Mouse (Mus musculus): ENCODE data around the gene Spata22.

GRCm38 (mm10) chr11:73283926-73284325 lies 45.6 kb upstream of the Spata22 start:
- TF ChIP-seq POLR2A (IDR thresholded peaks at IDR 0.05; ENCODE audit: borderline replicate concordance, extremely low read depth, low read depth, low read length), result no peak
- TF ChIP-seq CTCF (IDR thresholded peaks at IDR 0.05; ENCODE audit: insufficient read depth, low read length), result no peak

Measured in lung, adult 2 months (tissue).